Mouse (Mus musculus): Measurements from ENCODE around the gene Kidins220. TPM values are rescaled to one million over a fixed set of nuclear protein-coding genes. Genes with fewer than 3 reads are reported as not detected.

Kidins220 gene
- total RNA-seq (2014; rRNA removed), result 199 and 230 TPM in 2 replicates
- 76.5 and 79.6 TPM in 2 replicates for polyA plus RNA-seq (2015; fragmentation: Nextera tagmentation; extraction: Ambion mirVana)

DNA sequence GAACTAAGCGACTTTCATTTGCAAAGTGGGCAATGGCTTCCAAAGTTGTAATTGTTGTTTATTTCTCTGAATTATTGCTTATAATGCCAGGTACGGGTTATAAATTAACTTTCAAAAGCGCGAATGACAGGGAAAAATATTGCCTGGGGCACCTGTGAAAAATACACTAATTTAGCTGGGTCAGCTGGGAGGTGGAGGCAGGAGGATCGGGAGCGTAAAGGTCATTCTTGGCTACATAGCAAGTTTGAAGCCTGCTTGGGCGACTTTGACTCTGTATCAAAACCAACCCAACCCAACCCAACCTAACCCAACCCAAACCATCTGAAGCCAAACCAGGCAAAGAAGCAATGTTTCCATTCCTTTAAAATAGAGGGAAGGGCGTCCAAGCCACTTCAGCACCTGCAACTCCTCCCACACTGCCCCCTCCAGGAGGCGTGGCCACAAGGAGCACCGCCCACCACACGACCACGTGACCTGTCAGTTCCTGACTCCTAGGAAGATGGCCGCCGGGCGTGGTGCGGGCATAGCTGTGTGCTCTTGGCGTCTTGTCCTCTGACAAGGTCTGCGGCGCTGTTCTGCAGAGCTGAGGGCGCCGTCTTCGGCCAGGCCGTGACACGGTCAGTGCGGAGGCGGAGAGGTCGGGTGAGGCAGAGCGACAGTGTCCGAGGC, at the start of gene Kidins220:
TSS of gene Kidins220 (plus strand) at position 480 of the 669 bp plus-strand sequence.
- 15% methylated on average over 29 of the region's 29 CpGs for WGBS
- DNase-seq (ENCODE audit: low spot score) (peak; percentile 96), ATAC-seq (peak; percentile 95)
- Histone ChIP-seq H3K27me3 (ENCODE audit: insufficient read depth, low read length) (no peaks in the 10 kb centered on the region), H3K9ac (replicated peaks; ENCODE audit: low read length) (peak within 1 kb of the TSS; percentile 86), H3K4me3 (ENCODE audit: low read length) (peak within 1 kb of the TSS; percentile 91), H3K4me1 (ENCODE audit: insufficient read depth, low read length) (0 out of 2 replicates have a peak, but pooled peaks cover 6% of the 10 kb centered on the region), H3K36me3 (ENCODE audit: insufficient read depth, low read length) (no peaks in the 10 kb centered on the region), H3K9me3 (ENCODE audit: low read length) (no peaks in the 10 kb centered on the region), H3K4me2 (ENCODE audit: low read depth, low read length) (peak within 1 kb of the TSS; percentile 58), H3K27ac (peak within 1 kb of the TSS; percentile 95)
- TF ChIP-seq CTCF (IDR thresholded peaks at IDR 0.05; ENCODE audit: low read depth), result peak; percentile 50

- no peak for DNase-seq (ENCODE audit: low spot score)
- TF ChIP-seq CTCF (IDR thresholded peaks at IDR 0.05; ENCODE audit: low read depth), result no peak
- ATAC-seq, result no peak
- no peak overlapping the region for H3K4me2 ChIP-seq (ENCODE audit: low read depth, low read length)
- peaks cover 7% of the 10 kb centered on the region; the same call in 1 of the 2 replicates for H3K4me1 ChIP-seq (ENCODE audit: insufficient read depth, low read length)
- no peaks in the 10 kb centered on the region for H3K27me3 ChIP-seq (ENCODE audit: insufficient read depth, low read length)
- H3K27ac ChIP-seq, result no peak overlapping the region
- H3K9ac ChIP-seq (replicated peaks; ENCODE audit: low read length), result no peak overlapping the region
- no peaks in the 10 kb centered on the region for H3K9me3 ChIP-seq (ENCODE audit: low read length)
- no peak overlapping the region for H3K4me3 ChIP-seq (ENCODE audit: low read length)
- WGBS, result 83% methylated on average over 5 of the region's 5 CpGs
- no peaks in the 10 kb centered on the region for H3K36me3 ChIP-seq (ENCODE audit: insufficient read depth, low read length)
Observed at GRCm38 (mm10) chr12:24925276-24925675, 49.4 kb upstream of the Kidins220 start.

DNA sequence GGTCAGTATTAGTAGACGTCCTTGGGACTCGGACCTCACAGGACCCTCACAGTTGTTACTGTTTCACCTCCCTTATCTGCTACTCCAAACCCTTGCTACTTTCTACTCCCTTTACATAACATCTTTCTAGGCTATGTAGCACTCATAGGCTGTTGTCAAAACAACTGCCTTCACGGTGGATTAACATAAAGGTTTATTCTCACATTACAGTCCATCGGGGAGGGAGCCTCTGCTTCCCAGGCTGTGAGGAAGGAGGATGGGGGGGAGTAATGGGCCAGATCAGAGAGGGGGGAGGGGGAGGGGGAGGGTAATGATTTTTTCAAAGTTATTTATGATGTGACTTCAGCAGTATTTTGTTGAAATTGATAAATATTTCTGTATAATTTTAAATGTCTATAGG, 49.0 kb upstream of the Kidins220 start:
- Histone ChIP-seq H3K27ac (no peak overlapping the region), H3K27me3 (ENCODE audit: insufficient read depth, low read length) (no peaks in the 10 kb centered on the region), H3K36me3 (ENCODE audit: insufficient read depth, low read length) (no peaks in the 10 kb centered on the region), H3K4me1 (ENCODE audit: insufficient read depth, low read length) (peaks cover 7% of the 10 kb centered on the region; the same call in 1 of the 2 replicates), H3K4me2 (ENCODE audit: low read depth, low read length) (no peak overlapping the region), H3K9me3 (ENCODE audit: low read length) (no peaks in the 10 kb centered on the region), H3K9ac (replicated peaks; ENCODE audit: low read length) (no peak overlapping the region), H3K4me3 (ENCODE audit: low read length) (no peak overlapping the region)
- no peak for DNase-seq (ENCODE audit: low spot score)
- no peak for TF ChIP-seq CTCF (IDR thresholded peaks at IDR 0.05; ENCODE audit: low read depth)
- ATAC-seq, result no peak
- WGBS, result 46% methylated on average over 4 of the region's 4 CpGs

GRCm38 (mm10) chr12:24928051-24928748, 46.5 kb upstream of the Kidins220 start:
- peak; percentile 68 for ATAC-seq
- H3K9ac ChIP-seq (replicated peaks; ENCODE audit: low read length), result 0 out of 2 replicates have a peak overlapping the region, but pooled peaks have one; percentile 30

GRCm38 (mm10) chr12:24929043-24929442, 45.7 kb upstream of the Kidins220 start:
- Histone ChIP-seq H3K27ac (peak overlapping the region; percentile 72; the same call in 1 of the 2 replicates), H3K4me2 (ENCODE audit: low read depth, low read length) (no peak overlapping the region), H3K9me3 (ENCODE audit: low read length) (no peaks in the 10 kb centered on the region), H3K9ac (replicated peaks; ENCODE audit: low read length) (no peak overlapping the region), H3K36me3 (ENCODE audit: insufficient read depth, low read length) (no peaks in the 10 kb centered on the region), H3K4me1 (ENCODE audit: insufficient read depth, low read length) (peaks cover 14% of the 10 kb centered on the region), H3K4me3 (ENCODE audit: low read length) (no peak overlapping the region), H3K27me3 (ENCODE audit: insufficient read depth, low read length) (no peaks in the 10 kb centered on the region)
- ATAC-seq, result peak; percentile 52
- WGBS, result 52% methylated on average over 7 of the region's 7 CpGs
- TF ChIP-seq CTCF (IDR thresholded peaks at IDR 0.05; ENCODE audit: low read depth), result no peak
- DNase-seq (ENCODE audit: low spot score), result peak; percentile 34

More at GRCm38 (mm10) chr12:24928051-24928748, 46.5 kb upstream of the Kidins220 start:
- H3K4me3 ChIP-seq (ENCODE audit: low read length), result no peak overlapping the region
- 45% methylated on average over 18 of the region's 18 CpGs for WGBS
- H3K9me3 ChIP-seq (ENCODE audit: low read length), result no peaks in the 10 kb centered on the region
- no peak for TF ChIP-seq CTCF (IDR thresholded peaks at IDR 0.05; ENCODE audit: low read depth)
- peak; percentile 58 for DNase-seq (ENCODE audit: low spot score)
- no peak overlapping the region for H3K4me2 ChIP-seq (ENCODE audit: low read depth, low read length)
- H3K27ac ChIP-seq, result peak overlapping the region; percentile 72
- H3K36me3 ChIP-seq (ENCODE audit: insufficient read depth, low read length), result no peaks in the 10 kb centered on the region
- H3K27me3 ChIP-seq (ENCODE audit: insufficient read depth, low read length), result no peaks in the 10 kb centered on the region
- peaks cover 8% of the 10 kb centered on the region for H3K4me1 ChIP-seq (ENCODE audit: insufficient read depth, low read length)

DNA sequence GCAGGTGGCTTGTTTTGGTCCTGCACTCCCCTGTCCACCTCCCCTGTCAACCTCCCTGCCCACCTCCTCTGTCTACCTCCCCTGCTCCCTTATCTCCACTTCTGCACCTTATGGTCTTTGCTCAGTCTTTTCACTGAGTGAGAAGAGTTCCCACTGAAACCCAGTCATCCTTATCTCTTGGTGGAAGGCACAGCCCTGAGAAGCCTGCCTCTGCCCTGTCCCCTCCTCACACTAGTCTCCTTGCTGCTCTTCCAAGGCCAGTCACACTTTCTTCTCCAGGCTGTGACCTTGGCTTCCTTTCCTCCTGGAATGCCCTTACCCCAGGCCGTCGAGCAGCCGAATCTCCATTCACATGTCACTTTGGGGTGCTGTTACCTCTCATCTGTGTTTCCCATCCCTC, 44.0 kb upstream of the Kidins220 start:
- no peaks in the 10 kb centered on the region for H3K9me3 ChIP-seq (ENCODE audit: low read length)
- no peak overlapping the region for H3K4me3 ChIP-seq (ENCODE audit: low read length)
- H3K9ac ChIP-seq (replicated peaks; ENCODE audit: low read length), result no peak overlapping the region
- H3K4me1 ChIP-seq (ENCODE audit: insufficient read depth, low read length), result peaks cover 14% of the 10 kb centered on the region
- TF ChIP-seq CTCF (IDR thresholded peaks at IDR 0.05; ENCODE audit: low read depth), result no peak
- 91% methylated on average over 3 of the region's 3 CpGs for WGBS
- H3K27ac ChIP-seq, result no peak overlapping the region
- H3K4me2 ChIP-seq (ENCODE audit: low read depth, low read length), result no peak overlapping the region
- no peaks in the 10 kb centered on the region for H3K36me3 ChIP-seq (ENCODE audit: insufficient read depth, low read length)
- H3K27me3 ChIP-seq (ENCODE audit: insufficient read depth, low read length), result no peaks in the 10 kb centered on the region
- ATAC-seq, result no peak
- no peak for DNase-seq (ENCODE audit: low spot score)

Measured in hindbrain, postnatal 0 days (tissue).